Mouse (Mus musculus): ENCODE measurements around the gene Sub1. TPM values are rescaled to one million over a fixed set of nuclear protein-coding genes. Genes with fewer than 3 reads are reported as not detected.

The Sub1 gene
- total RNA-seq, 2 experiments from 2014 or later: 73.6 to 82.5 TPM

GRCm38 (mm10) chr15:11975836-11976235 is 20.9 kb downstream of the Sub1 start:
- intact Hi-C loops (cut with DNase I): no loop called here
- no peak for DNase-seq (ENCODE audit: low spot score)

GRCm38 (mm10) chr15:11971854-11972420 is 24.8 kb downstream of the Sub1 start:
- peak; percentile 58 for DNase-seq (ENCODE audit: low spot score)
- intact Hi-C loops (cut with DNase I): loop anchor here (1.0 to 5.0 kb wide), 2 partner anchors 113 to 295 kb away; no protein-coding TSS in a partner anchor

GRCm38 (mm10) chr15:11970621-11971020 is 26.2 kb downstream of the Sub1 start:
- peak; percentile 31 for DNase-seq (ENCODE audit: low spot score)
- intact Hi-C loops (cut with DNase I): loop anchor here (5.0 kb wide), 1 partner anchor 297 kb away; no protein-coding TSS in a partner anchor

GRCm38 (mm10) chr15:11968851-11969250 is 27.9 kb downstream of the Sub1 start:
- DNase-seq (ENCODE audit: low spot score): no peak
- intact Hi-C loops (cut with DNase I): loop anchor here (5.0 kb wide), 1 partner anchor 62 kb away; the partner anchor contains the start of gene Npr3

GRCm38 (mm10) chr15:11966367-11966766 is 30.4 kb downstream of the Sub1 start:
- no peak for DNase-seq (ENCODE audit: low spot score)
- intact Hi-C loops (cut with DNase I): loop anchor here (1.0 to 5.0 kb wide), 3 partner anchors 59 to 558 kb away; partner anchors contain the start of gene Npr3

- no peak for DNase-seq (ENCODE audit: low spot score)
- intact Hi-C loops (cut with DNase I): loop anchor here (5.0 kb wide), 1 partner anchor 58 kb away; the partner anchor contains the start of gene Npr3
These were observed 31.5 kb downstream of the Sub1 start for GRCm38 (mm10) chr15:11965201-11965845.

GRCm38 (mm10) chr15:11963791-11964525 is 32.8 kb downstream of the Sub1 start:
- intact Hi-C loops (cut with DNase I): no loop called here
- no peak for DNase-seq (ENCODE audit: low spot score)

GRCm38 (mm10) chr15:11959716-11960115 is 37.1 kb downstream of the Sub1 start:
- intact Hi-C loops (cut with DNase I): no loop called here
- no peak for DNase-seq (ENCODE audit: low spot score)

- intact Hi-C loops (cut with DNase I): no loop called here
- DNase-seq (ENCODE audit: low spot score): no peak
These were observed 40.7 kb downstream of the Sub1 start for GRCm38 (mm10) chr15:11956129-11956528.

GRCm38 (mm10) chr15:11954190-11954589 is 42.6 kb downstream of the Sub1 start:
- DNase-seq (ENCODE audit: low spot score): no peak
- intact Hi-C loops (cut with DNase I): no loop called here

- no peak for DNase-seq (ENCODE audit: low spot score)
- intact Hi-C loops (cut with DNase I): no loop called here
These were observed 44.6 kb downstream of the Sub1 start for GRCm38 (mm10) chr15:11952159-11952558.

GRCm38 (mm10) chr15:11951181-11951580 is 45.6 kb downstream of the Sub1 start:
- intact Hi-C loops (cut with DNase I): no loop called here
- no peak for DNase-seq (ENCODE audit: low spot score)

GRCm38 (mm10) chr15:11950144-11950543 is 46.6 kb downstream of the Sub1 start:
- intact Hi-C loops (cut with DNase I): no loop called here
- no peak for DNase-seq (ENCODE audit: low spot score)

- no peak for DNase-seq (ENCODE audit: low spot score)
- intact Hi-C loops (cut with DNase I): no loop called here
These were observed 47.3 kb downstream of the Sub1 start for GRCm38 (mm10) chr15:11949490-11949889.

- intact Hi-C loops (cut with DNase I): no loop called here
- DNase-seq (ENCODE audit: low spot score): no peak
These were observed 55.9 kb downstream of the Sub1 start for GRCm38 (mm10) chr15:11940855-11941254.

Other genes with a start within 250 kb of the Sub1 start
- 10 to 100 TPM; 34.0 to 38.2 TPM for gene Npr3, start 89.7 kb downstream of the Sub1 start, total RNA-seq (2021)
- 10 to 100 TPM; 79.9 to 87.0 TPM for gene Zfr, start 120.8 kb upstream of the Sub1 start, total RNA-seq (2021)
- gene Mtmr12, start 208.0 kb upstream of the Sub1 start, total RNA-seq (2021): 10 to 100 TPM in 1 of 2 experiments, 1 to 10 TPM in 1; 9.6 to 11.3 TPM